Mouse (Mus musculus) heart, postnatal 25 days (tissue): ENCODE results near the gene Rabgap1l. TPM values are rescaled to one million over a fixed set of nuclear protein-coding genes. Genes with fewer than 3 reads are reported as not detected.

Experiments used
- DNase-seq: peaks from one replicate; pipeline ENCODE4 v3.0.0; 2022; ENCODE audit warnings: low spot score
- intact Hi-C: fragments of 180-260 bp; cut with DNase I; formaldehyde crosslinking; loops from one replicate; pipeline ENCODE4 v1.15.1; 2025
- total RNA-seq, 2 experiments: library from RNA; stranded (reverse); gene quantifications; 2 replicates each; pipeline ENCODE4 v1.2.3; 2021

Rabgap1l gene
- total RNA-seq, 2 experiments from 2014 or later = 73.7 to 84.1 TPM

GRCm38 (mm10) chr1:160534571-160535335 is 258.3 kb downstream of the Rabgap1l start:
- intact Hi-C loops = loop anchor here (5.0 kb wide), 1 partner anchor 158 kb away; no protein-coding TSS in a partner anchor
- peak; percentile 2 for DNase-seq

GRCm38 (mm10) chr1:160533209-160533820 is 259.7 kb downstream of the Rabgap1l start:
- no peak for DNase-seq
- intact Hi-C loops = no loop called here

GRCm38 (mm10) chr1:160531402-160531801 is 261.6 kb downstream of the Rabgap1l start:
- peak; percentile 70 for DNase-seq
- intact Hi-C loops = no loop called here

- intact Hi-C loops = no loop called here
- no peak for DNase-seq
These were observed 271.1 kb downstream of the Rabgap1l start for GRCm38 (mm10) chr1:160521918-160522317.

GRCm38 (mm10) chr1:160520665-160521064 is 272.3 kb downstream of the Rabgap1l start:
- no peak for DNase-seq

GRCm38 (mm10) chr1:160519896-160520465 is 273.0 kb downstream of the Rabgap1l start:
- intact Hi-C loops = no loop called here
- no peak for DNase-seq

More at GRCm38 (mm10) chr1:160520665-160521064, 272.3 kb downstream of the Rabgap1l start:
- intact Hi-C loops = no loop called here

GRCm38 (mm10) chr1:160518552-160518951 is 274.5 kb downstream of the Rabgap1l start:
- intact Hi-C loops = no loop called here
- no peak for DNase-seq

GRCm38 (mm10) chr1:160507766-160508165 is 285.2 kb downstream of the Rabgap1l start:
- DNase-seq = no peak
- intact Hi-C loops = no loop called here

- no peak for DNase-seq
- intact Hi-C loops = no loop called here
These were observed 296.0 kb downstream of the Rabgap1l start for GRCm38 (mm10) chr1:160496906-160497577.

- intact Hi-C loops = no loop called here
- DNase-seq = no peak
These were observed 307.3 kb downstream of the Rabgap1l start for GRCm38 (mm10) chr1:160485731-160486130.

- DNase-seq = no peak
- intact Hi-C loops = no loop called here
These were observed 308.0 kb downstream of the Rabgap1l start for GRCm38 (mm10) chr1:160485028-160485427.

- intact Hi-C loops = no loop called here
- DNase-seq = no peak
These were observed 311.4 kb downstream of the Rabgap1l start for GRCm38 (mm10) chr1:160481643-160482042.

- no peak for DNase-seq
- intact Hi-C loops = no loop called here
These were observed 325.6 kb downstream of the Rabgap1l start for GRCm38 (mm10) chr1:160467443-160467842.

- no peak for DNase-seq
- intact Hi-C loops = no loop called here
These were observed 327.8 kb downstream of the Rabgap1l start for GRCm38 (mm10) chr1:160465186-160465585.

- intact Hi-C loops = no loop called here
- no peak for DNase-seq
These were observed 328.9 kb downstream of the Rabgap1l start for GRCm38 (mm10) chr1:160464148-160464547.

GRCm38 (mm10) chr1:160460346-160460745 is 332.7 kb downstream of the Rabgap1l start:
- intact Hi-C loops = no loop called here

GRCm38 (mm10) chr1:160451663-160452062 is 341.3 kb downstream of the Rabgap1l start:
- intact Hi-C loops = no loop called here
- no peak for DNase-seq

More at GRCm38 (mm10) chr1:160460346-160460745, 332.7 kb downstream of the Rabgap1l start:
- DNase-seq = no peak

GRCm38 (mm10) chr1:160448681-160449080 is 344.3 kb downstream of the Rabgap1l start:
- intact Hi-C loops = no loop called here
- no peak for DNase-seq

GRCm38 (mm10) chr1:160446823-160447222 is 346.2 kb downstream of the Rabgap1l start:
- DNase-seq = no peak
- intact Hi-C loops = no loop called here

GRCm38 (mm10) chr1:160443506-160443905 is 349.5 kb downstream of the Rabgap1l start:
- no peak for DNase-seq
- intact Hi-C loops = no loop called here
